Mouse (Mus musculus) MEL (cell line): ENCODE measurements around the gene Cenpx. TPM values are rescaled to one million over a fixed set of nuclear protein-coding genes. Genes with fewer than 3 reads are reported as not detected.

Source experiments
- DNase-seq: peaks from one replicate; pipeline ENCODE4 v3.0.0; 2011; ENCODE audit warnings: low read depth, low spot score
- H3K27ac ChIP-seq: 2 replicates; pipeline ENCODE4 v1.5.1; 2012; ENCODE audit warnings: low read depth, mild to moderate bottlenecking, control low read depth, low read length, moderate library complexity; ENCODE audit not compliant: control insufficient read depth
- H3K27me3 ChIP-seq, 2 experiments: fragments of 150-350 bp in 1 of 2; sonication (generic) in 1 of 2; 2 replicates each; pipeline ENCODE4 v1.6.1; 2012; ENCODE audit warnings: low read length in 2 of 2, mild to moderate bottlenecking in 2 of 2, improper control_type of control experiment in 1 of 2, moderate library complexity in 1 of 2; ENCODE audit not compliant: insufficient read depth in 2 of 2, control insufficient read depth in 1 of 2
- H3K36me3 ChIP-seq, 2 experiments: 2 replicates each; pipeline ENCODE4 v1.6.1; 2012 to 2014; ENCODE audit warnings: low read length in 2 of 2, improper control_type of control experiment in 1 of 2, inconsistent platforms in 1 of 2, mild to moderate bottlenecking in 1 of 2; ENCODE audit not compliant: insufficient read depth in 2 of 2, control insufficient read depth in 1 of 2
- H3K4me1 ChIP-seq, 2 experiments: fragments of 150-350 bp in 1 of 2; sonication (generic) in 1 of 2; 2 replicates each; pipeline ENCODE4 v1.6.1; 2012; ENCODE audit warnings: low read length in 2 of 2, improper control_type of control experiment in 1 of 2, mild to moderate bottlenecking in 1 of 2; ENCODE audit not compliant: insufficient read depth in 2 of 2, control insufficient read depth in 1 of 2
- H3K4me3 ChIP-seq, 2 experiments: fragments of 150-350 bp in 1 of 2; sonication (generic) in 1 of 2; 2 replicates each; pipeline ENCODE4 v1.5.1; 2012; ENCODE audit warnings: low read depth in 2 of 2, low read length in 2 of 2, mild to moderate bottlenecking in 2 of 2, moderate library complexity in 2 of 2, control low read depth in 1 of 2, improper control_type of control experiment in 1 of 2; ENCODE audit not compliant: control insufficient read depth in 1 of 2, insufficient read depth in 1 of 2
- H3K79me2 ChIP-seq: 2 replicates; pipeline ENCODE4 v1.6.1; 2012; ENCODE audit warnings: mild to moderate bottlenecking, low read length, moderate library complexity; ENCODE audit not compliant: control insufficient read depth, poor library complexity, insufficient read depth
- H3K9ac ChIP-seq: 2 replicates; pipeline ENCODE4 v1.6.1; 2012; ENCODE audit warnings: low read depth, mild to moderate bottlenecking, control low read depth, low read length, moderate library complexity; ENCODE audit not compliant: control insufficient read depth, poor library complexity, severe bottlenecking
- H3K9me3 ChIP-seq: fragments of 150-350 bp; sonication (generic); replicated peaks from 2 replicates; pipeline ENCODE4 v1.6.1; 2012; ENCODE audit warnings: mild to moderate bottlenecking, low read length, improper control_type of control experiment, moderate library complexity; ENCODE audit not compliant: insufficient read depth
- CHD2 ChIP-seq: IDR thresholded peaks from 2 replicates; pipeline ENCODE4 v1.6.1; 2011; ENCODE audit warnings: low read length, improper control_type of control experiment
- ELF1 ChIP-seq: IDR thresholded peaks from 2 replicates; pipeline ENCODE4 v1.6.1; 2014; ENCODE audit warnings: low read depth, mild to moderate bottlenecking, inconsistent platforms, low read length, improper control_type of control experiment, moderate library complexity
- ETS1 ChIP-seq: IDR thresholded peaks from 2 replicates; pipeline ENCODE4 v1.6.1; 2012; ENCODE audit warnings: low read depth, mild to moderate bottlenecking, inconsistent platforms, low read length, improper control_type of control experiment, moderate library complexity
- KAT2A ChIP-seq: conservative IDR thresholded peaks from 2 replicates; pipeline ENCODE4 v1.6.1; 2012; ENCODE audit warnings: low read depth, low read length, improper control_type of control experiment, inconsistent platforms
- MAX ChIP-seq: IDR thresholded peaks from 2 replicates; pipeline ENCODE4 v1.6.1; 2011; ENCODE audit warnings: low read length, improper control_type of control experiment
- MAZ ChIP-seq: IDR thresholded peaks from 2 replicates; pipeline ENCODE4 v1.6.1; 2012; ENCODE audit warnings: low read depth, mild to moderate bottlenecking, inconsistent platforms, low read length, improper control_type of control experiment
- MXI1 ChIP-seq: IDR thresholded peaks from 2 replicates; pipeline ENCODE4 v1.6.1; 2011; ENCODE audit warnings: mild to moderate bottlenecking, low read depth, low read length, improper control_type of control experiment
- MYB ChIP-seq: IDR thresholded peaks from 2 replicates; pipeline ENCODE4 v1.6.1; 2011; ENCODE audit warnings: mild to moderate bottlenecking, low read depth, low read length, improper control_type of control experiment
- NELFE ChIP-seq: IDR thresholded peaks from 2 replicates; pipeline ENCODE4 v1.6.1; 2011; ENCODE audit warnings: low read depth, low read length, improper control_type of control experiment
- NRF1 ChIP-seq: IDR thresholded peaks from 2 replicates; pipeline ENCODE4 v1.6.1; 2014; ENCODE audit warnings: low read depth, mild to moderate bottlenecking, inconsistent platforms, low read length, improper control_type of control experiment, moderate library complexity; ENCODE audit not compliant: poor library complexity, insufficient read depth, severe bottlenecking
- POLR2A ChIP-seq, 2 experiments: IDR thresholded peaks; 2 replicates each; pipeline ENCODE4 v1.6.1; 2011 to 2012; ENCODE audit warnings: low read length in 2 of 2, mild to moderate bottlenecking in 2 of 2, control low read depth in 1 of 2, improper control_type of control experiment in 1 of 2, low read depth in 1 of 2, moderate library complexity in 1 of 2; ENCODE audit not compliant: control insufficient read depth in 1 of 2, insufficient read depth in 1 of 2, poor library complexity in 1 of 2
- POLR2AphosphoS2 ChIP-seq: IDR thresholded peaks from 2 replicates; pipeline ENCODE4 v1.6.1; 2011; ENCODE audit warnings: low read length, improper control_type of control experiment
- POLR2AphosphoS5 ChIP-seq: IDR thresholded peaks from 2 replicates; pipeline ENCODE4 v1.6.1; 2012; ENCODE audit warnings: low read depth, borderline replicate concordance, mild to moderate bottlenecking, inconsistent platforms, low read length, moderate library complexity, mixed read lengths
- RAD21 ChIP-seq: IDR thresholded peaks from 2 replicates; pipeline ENCODE4 v1.6.1; 2011; ENCODE audit warnings: mild to moderate bottlenecking, low read depth, low read length, improper control_type of control experiment
- SMC3 ChIP-seq: IDR thresholded peaks from 2 replicates; pipeline ENCODE4 v1.6.1; 2011; ENCODE audit warnings: low read depth, low read length, improper control_type of control experiment
- USF1 ChIP-seq: IDR thresholded peaks from 2 replicates; pipeline ENCODE4 v1.6.1; 2014; ENCODE audit warnings: low read depth, mild to moderate bottlenecking, inconsistent platforms, low read length, improper control_type of control experiment, moderate library complexity
- USF2 ChIP-seq, 2 experiments: IDR thresholded peaks; 2 replicates each; pipeline ENCODE4 v1.6.1; 2011 to 2012; ENCODE audit warnings: improper control_type of control experiment in 2 of 2, low read length in 2 of 2, borderline replicate concordance in 1 of 2, inconsistent platforms in 1 of 2, low read depth in 1 of 2, mild to moderate bottlenecking in 1 of 2; ENCODE audit not compliant: insufficient read depth in 1 of 2
- polyA plus RNA-seq, 2 experiments: library from polyadenylated mRNA; stranded (reverse) in 1 of 2; unstranded in 1 of 2; fragments of >175 nt in 1 of 2; fragments of >200 nt in 1 of 2; gene quantifications; 2 replicates each; pipeline versions ENCODE4 v1.2.1 to v1.2.4; 2012; ENCODE audit warnings: low replicate concordance in 2 of 2, low read depth in 1 of 2; ENCODE audit not compliant: insufficient read length in 2 of 2, insufficient read depth in 1 of 2, missing spikeins in 1 of 2
- total RNA-seq: library from RNA; depleted of rRNA; stranded (reverse); fragments of 300-350 nt; gene quantifications from 2 replicates; pipeline ENCODE4 v1.2.3, GENCODE M21; 2012

The Cenpx gene
- total and polyA plus RNA-seq, 3 experiments, result 141 to 206 TPM; not detected in 1

DNA sequence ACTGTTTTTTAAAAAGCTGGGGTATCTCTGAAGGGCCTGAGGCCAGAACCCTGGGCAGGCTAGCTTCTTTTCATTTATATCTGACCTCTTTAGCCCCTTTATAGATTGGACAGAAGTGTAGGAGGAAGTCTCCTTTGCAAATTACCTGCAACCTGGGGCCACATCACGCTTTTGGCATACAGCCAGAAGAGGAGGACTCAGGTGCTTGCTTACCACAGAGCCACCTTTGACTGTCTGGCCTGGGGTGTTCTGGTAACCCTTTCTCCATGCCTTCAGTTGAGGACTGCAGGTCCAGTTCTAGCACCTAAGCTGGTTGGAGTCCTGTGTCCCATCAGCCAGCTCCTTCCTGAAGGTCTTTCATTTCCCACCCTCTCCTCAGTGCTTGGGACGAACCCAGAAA is 4.0 kb downstream of the Cenpx start:
- TF ChIP-seq MAZ (no peak), ELF1 (no peak), USF1 (no peak), KAT2A (no peak)
- DNase-seq, result no peak
- H3K27ac ChIP-seq, result no peak overlapping the region
- H3K9me3 ChIP-seq, result no peaks in the 10 kb centered on the region
- H3K4me1 ChIP-seq, result peaks cover 0 to under 1% of the 10 kb centered on the region in 2 experiments; a peak in 1 of 4 replicates
- no peak overlapping the region for H3K4me3 ChIP-seq
- H3K27me3 ChIP-seq, result no peaks in the 10 kb centered on the region
- H3K9ac ChIP-seq, result no peak overlapping the region
- peaks cover 15% of the 10 kb centered on the region for H3K79me2 ChIP-seq
- no peaks in the 10 kb centered on the region for H3K36me3 ChIP-seq

DNA sequence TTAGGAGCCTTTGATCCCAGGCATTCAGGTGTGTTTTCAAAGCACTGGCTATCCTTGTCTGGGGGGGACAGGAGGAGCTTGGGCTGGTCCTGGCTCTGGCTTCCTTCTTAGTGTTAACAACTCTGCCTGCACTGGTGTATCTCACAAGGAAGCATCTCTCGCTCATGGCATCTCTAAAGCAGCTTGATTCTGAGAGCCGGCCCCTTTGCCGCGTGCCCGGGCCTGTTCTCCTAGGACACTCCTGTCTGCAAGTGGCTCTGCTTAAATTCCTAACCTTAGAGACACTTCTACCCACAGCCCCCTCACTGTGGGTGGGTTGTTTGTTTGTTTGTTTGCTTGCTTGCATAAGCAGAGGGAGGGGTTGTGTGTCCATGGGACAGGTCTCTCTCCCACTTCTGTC is 5.6 kb downstream of the Cenpx start:
- Histone ChIP-seq H3K27me3 (no peaks in the 10 kb centered on the region), H3K27ac (no peak overlapping the region), H3K9me3 (no peaks in the 10 kb centered on the region), H3K4me1 (no peaks in the 10 kb centered on the region), H3K4me3 (no peak overlapping the region), H3K36me3 (no peaks in the 10 kb centered on the region), H3K9ac (no peak overlapping the region), H3K79me2 (peaks cover 2% of the 10 kb centered on the region)
- no peak for TF ChIP-seq POLR2AphosphoS2
- TF ChIP-seq RAD21, result no peak
- TF ChIP-seq MAX, result no peak
- TF ChIP-seq MAZ, result no peak
- no peak for TF ChIP-seq MYB
- no peak for TF ChIP-seq USF1
- no peak for TF ChIP-seq NELFE
- no peak for TF ChIP-seq NRF1
- TF ChIP-seq ETS1, result no peak
- TF ChIP-seq POLR2A (IDR thresholded peaks at IDR 0.05; ENCODE audit: control insufficient read depth in 1 of 2, insufficient read depth in 1 of 2, low read depth in 1 of 2, low read length in 2 of 2, poor library complexity in 1 of 2), result no peak
- TF ChIP-seq KAT2A, result no peak
- TF ChIP-seq CHD2, result no peak
- TF ChIP-seq SMC3, result no peak
- TF ChIP-seq POLR2AphosphoS5, result no peak
- TF ChIP-seq MXI1, result no peak
- TF ChIP-seq USF2 (IDR thresholded peaks at IDR 0.05; ENCODE audit: borderline replicate concordance in 1 of 2, insufficient read depth in 1 of 2, low read depth in 1 of 2, low read length in 2 of 2), result no peak
- DNase-seq, result no peak
